Mouse (Mus musculus) kidney, adult 2 months (tissue): ENCODE data around the gene Ablim1.

Experiments used
- CTCF ChIP-seq: fragments of 200-500 bp; conservative IDR thresholded peaks from 2 replicates; pipeline ENCODE4 v1.5.1; 2011; ENCODE audit warnings: low read depth, mild to moderate bottlenecking, control low read depth, low read length, moderate library complexity, mixed read lengths; ENCODE audit not compliant: insufficient read depth, insufficient read length
- POLR2A ChIP-seq: fragments of 200-500 bp; IDR thresholded peaks from one replicate; pipeline ENCODE4 v1.6.1; 2011; ENCODE audit warnings: low read depth, low read length, control low read depth

- TF ChIP-seq CTCF (no peak), POLR2A (no peak)
Observed at GRCm38 (mm10) chr19:57172321-57172720, 142.4 kb downstream of the Ablim1 start.
